Mouse (Mus musculus): ENCODE data around the gene Gabpb2. TPM values are rescaled to one million over a fixed set of nuclear protein-coding genes. Genes with fewer than 3 reads are reported as not detected.

The Gabpb2 gene
- total and polyA plus RNA-seq, 3 experiments: 8.6 to 14.1 (median 13.5) TPM

DNA sequence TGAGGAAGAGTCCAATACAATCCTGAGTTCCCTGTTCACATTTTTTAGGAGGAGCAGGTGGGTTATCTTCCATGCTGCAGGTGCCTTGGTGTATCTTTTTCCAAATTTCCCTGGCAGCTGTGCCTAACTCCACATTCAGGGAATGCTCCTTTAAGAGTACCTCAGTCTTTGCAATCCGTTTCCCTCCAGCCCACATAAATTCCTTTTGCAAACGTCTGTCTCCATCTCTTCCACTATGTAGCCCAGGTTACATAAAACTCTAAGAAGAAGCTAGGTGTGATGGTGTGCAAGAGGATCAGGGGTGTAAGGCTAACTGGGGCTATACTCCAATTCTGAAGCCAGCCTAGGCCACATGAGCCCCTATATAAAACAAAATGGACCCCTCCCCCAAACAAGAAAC lies 25.4 kb upstream of the Gabpb2 start:
- Histone ChIP-seq H3K79me2 (replicated peaks; ENCODE audit: control insufficient read depth, insufficient read depth, low read length) (no peaks in the 10 kb centered on the region), H3K4me3 (no peak overlapping the region), H3K36me3 (ENCODE audit: control insufficient read depth, insufficient read depth, low read length) (no peaks in the 10 kb centered on the region), H3K4me1 (ENCODE audit: control insufficient read depth, insufficient read depth, low read length) (no peaks in the 10 kb centered on the region), H3K27me3 (ENCODE audit: control insufficient read depth, insufficient read depth, low read length) (no peaks in the 10 kb centered on the region), H3K9ac (ENCODE audit: low read depth, low read length) (no peak overlapping the region), H3K27ac (no peak overlapping the region)
- TF ChIP-seq EP300 (IDR thresholded peaks at IDR 0.05; ENCODE audit: insufficient read depth, low read depth, low read length): no peak
- no peak for TF ChIP-seq CTCF (IDR thresholded peaks at IDR 0.05)
- no peak for TF ChIP-seq POLR2A (IDR thresholded peaks at IDR 0.05; ENCODE audit: insufficient read depth, low read depth, low read length)
- intact Hi-C loops (cut with DNase I): no loop called here
- DNase-seq: no peak
- 73% methylated on average over 2 of the region's 2 CpGs for WGBS

DNA sequence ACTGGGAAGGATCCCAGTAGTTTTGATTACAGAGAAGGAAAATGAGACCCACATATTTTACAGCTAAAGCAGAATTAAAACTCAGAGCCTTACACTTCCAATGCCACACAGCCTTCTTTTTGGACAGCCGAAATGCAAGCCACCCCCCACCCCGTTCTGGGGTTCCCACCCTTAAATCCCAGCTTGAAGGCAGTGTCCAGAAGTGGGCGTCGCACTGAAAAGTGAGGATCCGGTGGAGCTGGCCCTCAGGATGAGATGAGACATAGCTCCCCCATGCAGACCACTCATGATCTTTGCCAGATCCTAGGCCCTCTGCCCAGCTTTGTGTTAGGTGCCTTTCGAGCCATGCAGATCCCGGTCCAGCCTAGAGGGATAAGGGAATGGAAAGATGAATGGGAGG lies 23.8 kb upstream of the Gabpb2 start, which contains the start of gene Gm128:
TSS of gene Gm128 (minus strand) at position 101 of the 400 bp plus-strand sequence.
- no peak within 1 kb of the TSS for H3K27ac ChIP-seq
- peaks cover 5% of the 10 kb centered on the region for H3K4me1 ChIP-seq (ENCODE audit: control insufficient read depth, insufficient read depth, low read length)
- H3K79me2 ChIP-seq (replicated peaks; ENCODE audit: control insufficient read depth, insufficient read depth, low read length): no peaks in the 10 kb centered on the region
- TF ChIP-seq CTCF (IDR thresholded peaks at IDR 0.05) (no peak), EP300 (IDR thresholded peaks at IDR 0.05; ENCODE audit: insufficient read depth, low read depth, low read length) (no peak), POLR2A (IDR thresholded peaks at IDR 0.05; ENCODE audit: insufficient read depth, low read depth, low read length) (no peak)
- no peaks in the 10 kb centered on the region for H3K36me3 ChIP-seq (ENCODE audit: control insufficient read depth, insufficient read depth, low read length)
- 64% methylated on average over 7 of the region's 7 CpGs for WGBS
- no peak within 1 kb of the TSS for H3K4me3 ChIP-seq
- H3K27me3 ChIP-seq (ENCODE audit: control insufficient read depth, insufficient read depth, low read length): no peaks in the 10 kb centered on the region
- DNase-seq: no peak
- no peak within 1 kb of the TSS for H3K9ac ChIP-seq (ENCODE audit: low read depth, low read length)
- intact Hi-C loops (cut with DNase I): no loop called here

DNA sequence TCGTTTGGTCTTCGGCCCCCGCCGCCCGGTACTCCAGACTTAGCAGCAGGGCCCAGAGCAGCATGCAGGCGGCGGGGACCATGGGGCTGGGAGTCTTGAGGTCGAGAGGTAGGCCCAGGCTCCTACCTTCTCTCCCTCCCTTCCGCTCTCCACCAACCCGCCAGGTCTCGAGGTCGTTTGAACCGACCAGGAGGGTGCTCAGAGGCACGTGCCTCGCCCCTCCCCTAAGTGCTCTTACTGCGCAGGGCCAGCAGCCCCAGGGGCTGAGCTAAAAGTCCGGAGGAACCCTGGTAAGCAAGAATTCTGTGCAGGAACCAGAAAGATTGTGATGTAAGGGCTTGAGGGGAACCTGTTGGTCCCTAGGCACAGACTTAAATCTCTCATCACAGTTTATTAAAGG lies 23.2 kb upstream of the Gabpb2 start:
- Histone ChIP-seq H3K9ac (ENCODE audit: low read depth, low read length) (no peak overlapping the region), H3K36me3 (ENCODE audit: control insufficient read depth, insufficient read depth, low read length) (no peaks in the 10 kb centered on the region), H3K4me1 (ENCODE audit: control insufficient read depth, insufficient read depth, low read length) (peaks cover 5% of the 10 kb centered on the region), H3K27ac (no peak overlapping the region), H3K4me3 (no peak overlapping the region), H3K79me2 (replicated peaks; ENCODE audit: control insufficient read depth, insufficient read depth, low read length) (no peaks in the 10 kb centered on the region), H3K27me3 (ENCODE audit: control insufficient read depth, insufficient read depth, low read length) (no peaks in the 10 kb centered on the region)
- intact Hi-C loops (cut with DNase I): no loop called here
- TF ChIP-seq EP300 (IDR thresholded peaks at IDR 0.05; ENCODE audit: insufficient read depth, low read depth, low read length) (no peak), POLR2A (IDR thresholded peaks at IDR 0.05; ENCODE audit: insufficient read depth, low read depth, low read length) (no peak), CTCF (IDR thresholded peaks at IDR 0.05) (no peak)
- 58% methylated on average over 15 of the region's 17 CpGs for WGBS
- no peak for DNase-seq

DNA sequence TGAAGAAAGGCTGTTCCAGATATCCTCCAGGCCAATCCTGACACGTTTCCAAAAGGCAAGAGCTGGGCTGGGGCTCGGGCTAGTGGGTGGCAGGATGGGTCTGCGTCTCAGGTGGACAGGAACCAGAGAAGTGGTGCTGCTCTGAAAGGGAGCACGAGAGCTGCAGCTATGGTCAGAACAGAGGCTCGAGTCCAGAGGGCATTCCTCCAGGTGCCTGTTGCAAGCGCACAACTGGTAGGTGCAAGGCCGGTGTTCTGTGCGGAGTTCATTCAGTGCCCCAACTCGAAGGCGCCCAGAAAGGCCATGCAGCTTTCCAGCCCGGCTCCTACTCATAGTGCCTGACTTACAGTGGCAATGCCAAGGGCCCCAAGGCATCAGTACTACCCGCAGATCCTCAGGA lies 22.3 kb upstream of the Gabpb2 start:
- H3K79me2 ChIP-seq (replicated peaks; ENCODE audit: control insufficient read depth, insufficient read depth, low read length): no peaks in the 10 kb centered on the region
- H3K27me3 ChIP-seq (ENCODE audit: control insufficient read depth, insufficient read depth, low read length): no peaks in the 10 kb centered on the region
- H3K4me3 ChIP-seq: no peak overlapping the region
- no peak overlapping the region for H3K27ac ChIP-seq
- H3K9ac ChIP-seq (ENCODE audit: low read depth, low read length): no peak overlapping the region
- H3K4me1 ChIP-seq (ENCODE audit: control insufficient read depth, insufficient read depth, low read length): peaks cover 5% of the 10 kb centered on the region
- H3K36me3 ChIP-seq (ENCODE audit: control insufficient read depth, insufficient read depth, low read length): no peaks in the 10 kb centered on the region
- intact Hi-C loops (cut with DNase I): no loop called here
- TF ChIP-seq POLR2A (IDR thresholded peaks at IDR 0.05; ENCODE audit: insufficient read depth, low read depth, low read length) (no peak), CTCF (IDR thresholded peaks at IDR 0.05) (no peak), EP300 (IDR thresholded peaks at IDR 0.05; ENCODE audit: insufficient read depth, low read depth, low read length) (no peak)
- WGBS: 83% methylated on average over 12 of the region's 12 CpGs
- no peak for DNase-seq

DNA sequence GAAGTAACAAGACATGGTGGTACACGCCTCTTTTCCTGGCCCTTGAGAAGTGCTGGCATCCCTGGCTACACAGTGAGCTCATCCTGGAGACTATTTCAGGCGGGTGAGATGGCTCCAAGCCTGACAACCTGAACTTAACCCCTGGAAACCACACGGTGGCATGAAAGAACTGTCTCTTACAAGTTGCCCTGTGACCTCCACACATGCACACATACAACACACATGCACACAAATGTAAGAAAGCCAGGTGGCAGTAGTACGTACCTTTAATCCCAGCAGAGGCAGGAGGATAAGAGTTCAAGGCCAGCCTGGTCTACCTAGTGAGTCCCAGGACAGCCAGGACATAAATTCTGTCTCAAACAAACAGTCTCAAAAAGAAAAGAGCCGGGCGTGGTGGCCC lies 21.3 kb upstream of the Gabpb2 start:
- Histone ChIP-seq H3K79me2 (replicated peaks; ENCODE audit: control insufficient read depth, insufficient read depth, low read length) (no peaks in the 10 kb centered on the region), H3K4me3 (no peak overlapping the region), H3K9ac (ENCODE audit: low read depth, low read length) (no peak overlapping the region), H3K36me3 (ENCODE audit: control insufficient read depth, insufficient read depth, low read length) (no peaks in the 10 kb centered on the region), H3K4me1 (ENCODE audit: control insufficient read depth, insufficient read depth, low read length) (peaks cover 5% of the 10 kb centered on the region), H3K27me3 (ENCODE audit: control insufficient read depth, insufficient read depth, low read length) (no peaks in the 10 kb centered on the region), H3K27ac (no peak overlapping the region)
- 0 out of 2 replicates have a peak, but pooled peaks have one; percentile 2 for TF ChIP-seq CTCF (IDR thresholded peaks at IDR 0.05)
- no peak for TF ChIP-seq POLR2A (IDR thresholded peaks at IDR 0.05; ENCODE audit: insufficient read depth, low read depth, low read length)
- DNase-seq: no peak
- intact Hi-C loops (cut with DNase I): no loop called here
- 67% methylated on average over 6 of the region's 6 CpGs for WGBS

DNA sequence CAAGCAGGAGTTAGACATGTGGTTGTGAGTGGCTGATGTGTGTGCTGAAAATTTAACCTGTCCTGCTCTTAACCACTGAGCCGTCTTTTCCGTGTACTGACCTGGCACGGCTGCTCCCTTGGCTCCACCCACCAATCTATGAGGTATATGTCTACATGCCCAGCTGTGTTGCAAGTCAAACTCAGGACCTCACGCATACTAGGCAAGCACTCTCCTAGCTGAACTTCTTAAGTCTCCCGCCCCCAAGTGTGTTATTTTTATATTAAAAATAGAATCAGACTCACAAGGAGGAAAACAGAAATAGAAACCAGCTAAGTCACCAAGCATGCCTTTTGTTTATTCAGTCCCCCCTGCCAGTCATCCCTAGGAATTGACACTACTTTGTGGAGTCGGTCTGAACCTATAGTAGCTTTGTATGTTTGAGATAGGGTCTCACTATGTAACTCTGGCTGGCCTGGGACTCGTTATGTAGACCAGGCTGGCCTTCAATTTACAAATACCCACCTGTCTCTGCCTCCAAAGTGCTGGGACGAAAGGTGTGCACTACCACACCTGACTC lies 19.9 kb upstream of the Gabpb2 start:
- TF ChIP-seq CTCF (IDR thresholded peaks at IDR 0.05): no peak
- no peak for TF ChIP-seq POLR2A (IDR thresholded peaks at IDR 0.05; ENCODE audit: insufficient read depth, low read depth, low read length)
- TF ChIP-seq EP300 (IDR thresholded peaks at IDR 0.05; ENCODE audit: insufficient read depth, low read depth, low read length): no peak
- DNase-seq: no peak
- Histone ChIP-seq H3K4me1 (ENCODE audit: control insufficient read depth, insufficient read depth, low read length) (peaks cover 5% of the 10 kb centered on the region), H3K79me2 (replicated peaks; ENCODE audit: control insufficient read depth, insufficient read depth, low read length) (no peaks in the 10 kb centered on the region), H3K9ac (ENCODE audit: low read depth, low read length) (no peak overlapping the region), H3K4me3 (no peak overlapping the region), H3K36me3 (ENCODE audit: control insufficient read depth, insufficient read depth, low read length) (no peaks in the 10 kb centered on the region), H3K27ac (peak overlapping the region; percentile 36), H3K27me3 (ENCODE audit: control insufficient read depth, insufficient read depth, low read length) (no peaks in the 10 kb centered on the region)
- 50% methylated on average over 8 of the region's 8 CpGs for WGBS
- intact Hi-C loops (cut with DNase I): no loop called here

Measured in heart, adult 2 months (tissue).